Mouse (Mus musculus) forebrain, embryonic 13.5 days (tissue): ENCODE data around the gene Pofut2. TPM values are rescaled to one million over a fixed set of nuclear protein-coding genes. Genes with fewer than 3 reads are reported as not detected.

Source experiments
- ATAC-seq: fragments of 200-750 bp; cut with Nextera tagmentation; 2 replicates; pipeline ENCODE4 v1.8.0; 2017
- H3K27ac ChIP-seq: fragments of 300-500 bp; sonication (generic); 2 replicates; pipeline ENCODE4 v1.5.1; 2015; ENCODE audit warnings: inconsistent platforms, mild to moderate bottlenecking, moderate library complexity
- H3K27me3 ChIP-seq: fragments of 300-500 bp; sonication (generic); 2 replicates; pipeline ENCODE4 v1.6.1; 2015; ENCODE audit warnings: mild to moderate bottlenecking, inconsistent platforms
- H3K36me3 ChIP-seq: fragments of 300-500 bp; sonication (generic); 2 replicates; pipeline ENCODE4 v1.6.1; 2015; ENCODE audit warnings: mild to moderate bottlenecking, inconsistent platforms; ENCODE audit not compliant: poor library complexity, severe bottlenecking
- H3K4me1 ChIP-seq: fragments of 300-500 bp; sonication (generic); 2 replicates; pipeline ENCODE4 v1.6.1; 2015; ENCODE audit warnings: inconsistent platforms
- H3K4me2 ChIP-seq: fragments of 300-500 bp; sonication (generic); 2 replicates; pipeline ENCODE4 v1.6.1; 2015; ENCODE audit warnings: inconsistent platforms, mild to moderate bottlenecking, moderate library complexity
- H3K4me3 ChIP-seq: fragments of 300-500 bp; sonication (generic); 2 replicates; pipeline ENCODE4 v1.5.1; 2015; ENCODE audit warnings: mild to moderate bottlenecking, inconsistent platforms
- H3K9ac ChIP-seq: fragments of 300-500 bp; sonication (generic); 2 replicates; pipeline ENCODE4 v1.6.1; 2015; ENCODE audit warnings: mild to moderate bottlenecking, inconsistent platforms
- H3K9me3 ChIP-seq: fragments of 300-500 bp; sonication (generic); replicated peaks from 2 replicates; pipeline ENCODE4 v1.6.1; 2016; ENCODE audit warnings: inconsistent platforms
- WGBS: fragments of 180-500 bp; shearing (Covaris S2); methylation state at CpG from one replicate; pipeline ENCODE4 v1.1.7; 2015; 5-methylcytosine and 5-hydroxymethylcytosine counted together
- polyA plus RNA-seq: library from polyadenylated mRNA; unstranded; fragments of >200 nt; fragmentation: Nextera tagmentation; extraction: Ambion mirVana; gene quantifications from 2 replicates; pipeline ENCODE4 v1.2.1, GENCODE M21; 2015

The Pofut2 gene
- polyA plus RNA-seq, 1 experiment from 2014 or later: 46.6 TPM

DNA sequence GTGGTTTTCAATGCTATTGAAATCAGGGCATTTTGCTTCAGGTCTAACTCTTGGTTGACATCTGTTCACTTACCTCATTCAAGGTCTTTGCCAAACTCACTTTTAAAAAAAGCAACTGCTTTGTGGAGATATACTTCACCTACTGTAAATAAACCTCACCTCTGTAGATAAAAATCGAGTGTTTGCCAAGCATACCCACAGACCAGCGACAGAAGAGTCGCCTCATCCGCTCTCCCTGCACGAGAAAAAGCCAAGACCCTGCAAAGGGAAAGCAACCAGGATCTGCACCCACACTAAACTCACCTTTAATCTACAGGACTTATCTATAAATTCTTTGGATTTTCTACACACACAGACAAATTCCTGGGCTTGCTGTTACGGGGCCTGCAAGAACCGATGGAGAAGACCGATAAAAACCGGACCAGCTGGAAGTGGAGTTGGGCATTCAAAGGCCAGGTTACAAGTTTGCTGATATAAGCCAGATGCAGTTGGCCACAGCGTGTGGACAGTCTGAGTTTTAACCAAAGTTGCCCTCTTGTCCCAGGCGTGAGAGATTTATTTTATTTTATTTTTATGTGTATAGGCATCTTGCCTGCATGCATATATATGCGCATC, 39.5 kb upstream of the Pofut2 start:
- Histone ChIP-seq H3K4me2 (no peak overlapping the region), H3K9ac (no peak overlapping the region), H3K9me3 (no peaks in the 10 kb centered on the region), H3K4me1 (0 out of 2 replicates have a peak, but pooled peaks cover 5% of the 10 kb centered on the region), H3K27ac (no peak overlapping the region), H3K27me3 (no peaks in the 10 kb centered on the region), H3K4me3 (no peak overlapping the region), H3K36me3 (no peaks in the 10 kb centered on the region)
- no peak for ATAC-seq
- 94% methylated on average over 12 of the region's 12 CpGs for WGBS

DNA sequence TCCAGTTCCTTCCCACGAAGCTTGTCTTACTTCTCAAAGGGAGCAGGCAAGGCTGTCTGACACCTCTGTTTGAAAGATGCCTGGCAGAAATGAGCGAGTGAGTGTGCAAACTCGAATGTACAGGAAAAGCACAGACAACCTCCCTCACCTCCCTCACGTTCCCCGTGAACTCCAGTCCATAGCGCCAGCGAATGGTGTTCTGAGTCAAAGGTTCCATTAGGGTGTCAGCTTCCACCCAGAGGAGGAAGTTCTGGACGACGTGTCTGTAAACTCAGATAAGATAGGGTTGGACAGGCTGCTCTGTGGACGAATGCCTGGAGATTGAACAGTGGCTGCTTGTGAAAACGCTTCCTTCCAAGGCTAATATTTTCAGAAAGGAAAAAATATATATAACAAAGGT, 37.9 kb upstream of the Pofut2 start:
- no peak overlapping the region for H3K9ac ChIP-seq
- H3K4me3 ChIP-seq: no peak overlapping the region
- 84% methylated on average over 11 of the region's 11 CpGs for WGBS
- H3K9me3 ChIP-seq: no peaks in the 10 kb centered on the region
- H3K36me3 ChIP-seq: no peaks in the 10 kb centered on the region
- no peak for ATAC-seq
- no peaks in the 10 kb centered on the region for H3K4me1 ChIP-seq
- no peak overlapping the region for H3K4me2 ChIP-seq
- no peaks in the 10 kb centered on the region for H3K27me3 ChIP-seq
- no peak overlapping the region for H3K27ac ChIP-seq

DNA sequence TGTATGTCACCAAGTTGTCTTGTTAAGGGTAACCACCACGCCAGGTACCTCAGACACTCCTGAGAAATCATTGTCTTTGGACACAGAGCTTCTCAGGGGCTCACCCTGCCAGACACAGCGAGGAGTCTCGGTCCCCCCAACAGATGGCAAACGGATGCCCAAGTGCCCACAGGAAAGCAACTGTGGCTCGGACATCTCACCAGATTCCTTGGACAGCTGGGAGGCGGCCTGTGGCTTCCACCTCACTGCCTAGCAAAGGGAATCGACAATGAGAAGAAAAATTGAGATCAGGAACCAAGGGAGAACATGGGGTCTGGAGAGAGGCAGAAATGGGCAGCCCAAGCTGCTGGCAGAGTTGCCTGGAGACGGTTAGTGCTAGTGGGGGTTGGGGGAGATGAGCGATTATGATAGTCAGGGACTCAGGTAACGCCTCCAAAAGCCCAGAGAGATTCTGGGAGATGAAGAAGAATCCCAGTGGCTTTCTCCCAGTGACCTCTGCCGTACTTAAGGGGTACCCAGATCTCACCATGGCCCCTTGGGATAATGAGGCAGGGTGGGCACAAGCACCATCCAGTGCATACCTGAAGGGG, 36.0 kb upstream of the Pofut2 start:
- 86% methylated on average over 11 of the region's 11 CpGs for WGBS
- no peaks in the 10 kb centered on the region for H3K36me3 ChIP-seq
- H3K4me2 ChIP-seq: no peak overlapping the region
- no peak overlapping the region for H3K9ac ChIP-seq
- no peaks in the 10 kb centered on the region for H3K9me3 ChIP-seq
- H3K4me1 ChIP-seq: no peaks in the 10 kb centered on the region
- H3K27me3 ChIP-seq: no peaks in the 10 kb centered on the region
- no peak overlapping the region for H3K27ac ChIP-seq
- ATAC-seq: no peak
- H3K4me3 ChIP-seq: no peak overlapping the region

DNA sequence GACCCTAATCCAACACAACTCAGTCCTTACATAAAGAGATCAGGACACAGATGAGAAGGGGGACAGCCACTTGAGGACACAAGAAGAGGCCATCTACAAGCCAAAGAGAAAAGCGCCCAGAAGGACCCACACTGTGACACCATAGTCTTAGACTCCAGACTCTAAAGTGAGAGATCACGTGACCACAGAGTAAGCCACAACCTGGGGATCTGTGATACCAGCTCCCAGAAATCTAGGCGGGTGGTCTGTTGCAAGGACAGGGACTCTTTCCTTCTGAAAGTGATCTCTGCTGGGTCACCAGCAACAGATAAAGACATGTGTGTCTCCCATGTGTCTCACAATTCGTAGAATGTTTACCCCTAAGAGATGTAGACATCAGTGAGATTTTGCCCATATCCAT, 34.6 kb upstream of the Pofut2 start:
- Histone ChIP-seq H3K9ac (no peak overlapping the region), H3K4me3 (no peak overlapping the region), H3K4me2 (no peak overlapping the region), H3K9me3 (no peaks in the 10 kb centered on the region), H3K4me1 (no peaks in the 10 kb centered on the region), H3K27ac (no peak overlapping the region), H3K36me3 (no peaks in the 10 kb centered on the region), H3K27me3 (no peaks in the 10 kb centered on the region)
- 91% methylated on average over 4 of the region's 4 CpGs for whole genome bisulfite sequencing
- ATAC-seq: no peak

DNA sequence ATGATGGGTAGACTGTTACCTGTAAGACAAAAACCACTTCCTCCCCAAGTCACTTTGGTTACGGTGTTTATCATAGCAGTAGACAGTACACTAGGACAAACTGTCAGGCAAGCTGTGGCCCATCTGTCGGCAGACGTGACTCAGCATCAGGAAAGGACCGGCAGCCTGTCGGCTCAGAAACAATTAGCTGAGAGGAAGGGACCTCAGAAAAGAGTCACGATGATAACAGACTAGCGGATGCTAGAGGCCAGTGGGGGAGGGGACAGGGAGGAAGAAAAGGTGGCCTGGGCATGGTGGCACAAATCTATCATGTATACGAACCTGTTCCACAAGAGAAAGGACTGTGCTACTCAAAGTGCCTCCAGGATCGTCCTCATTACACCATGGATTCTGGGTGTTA, 33.6 kb upstream of the Pofut2 start:
- no peak for ATAC-seq
- H3K9ac ChIP-seq: no peak overlapping the region
- no peak overlapping the region for H3K27ac ChIP-seq
- no peaks in the 10 kb centered on the region for H3K36me3 ChIP-seq
- H3K9me3 ChIP-seq: no peaks in the 10 kb centered on the region
- 76% methylated on average over 9 of the region's 9 CpGs for WGBS
- no peaks in the 10 kb centered on the region for H3K4me1 ChIP-seq
- no peak overlapping the region for H3K4me2 ChIP-seq
- no peaks in the 10 kb centered on the region for H3K27me3 ChIP-seq
- no peak overlapping the region for H3K4me3 ChIP-seq

DNA sequence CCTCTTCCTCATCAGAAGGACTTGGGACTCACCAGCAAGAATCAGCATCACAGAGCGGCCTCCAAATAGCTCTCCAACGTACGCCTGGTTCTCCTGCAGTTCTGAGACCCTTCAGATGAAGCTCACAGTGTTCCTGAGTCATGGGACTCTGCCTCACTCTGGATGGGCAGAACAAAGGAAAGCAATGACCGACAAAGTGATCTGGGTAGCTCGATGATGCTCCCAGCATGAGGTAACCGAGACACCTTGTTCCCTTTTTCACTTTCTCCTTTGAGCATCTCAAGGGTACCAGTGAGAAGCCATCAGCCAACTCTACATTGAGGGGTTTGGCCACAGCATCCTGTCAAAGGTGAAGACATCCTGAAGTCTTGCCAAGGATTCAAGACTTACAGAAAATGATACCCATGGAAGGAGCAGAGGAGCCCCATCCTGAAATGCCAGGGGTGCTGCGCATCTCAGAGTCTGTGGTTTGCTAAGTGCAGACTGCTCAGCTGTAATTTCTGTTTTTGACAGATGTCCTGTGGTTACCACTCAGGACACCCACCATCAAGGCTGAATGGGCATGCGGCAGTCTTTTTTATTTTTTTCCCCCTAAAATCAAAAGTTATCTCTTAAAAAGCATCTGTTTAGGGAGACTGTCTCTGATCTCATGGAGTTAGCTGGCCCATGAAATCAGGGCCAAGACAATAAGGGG, 32.9 kb upstream of the Pofut2 start:
- H3K4me2 ChIP-seq: no peak overlapping the region
- no peak overlapping the region for H3K9ac ChIP-seq
- no peaks in the 10 kb centered on the region for H3K4me1 ChIP-seq
- H3K27ac ChIP-seq: no peak overlapping the region
- no peak for ATAC-seq
- no peak overlapping the region for H3K4me3 ChIP-seq
- no peaks in the 10 kb centered on the region for H3K36me3 ChIP-seq
- H3K9me3 ChIP-seq: no peaks in the 10 kb centered on the region
- no peaks in the 10 kb centered on the region for H3K27me3 ChIP-seq
- WGBS: 90% methylated on average over 8 of the region's 8 CpGs

DNA sequence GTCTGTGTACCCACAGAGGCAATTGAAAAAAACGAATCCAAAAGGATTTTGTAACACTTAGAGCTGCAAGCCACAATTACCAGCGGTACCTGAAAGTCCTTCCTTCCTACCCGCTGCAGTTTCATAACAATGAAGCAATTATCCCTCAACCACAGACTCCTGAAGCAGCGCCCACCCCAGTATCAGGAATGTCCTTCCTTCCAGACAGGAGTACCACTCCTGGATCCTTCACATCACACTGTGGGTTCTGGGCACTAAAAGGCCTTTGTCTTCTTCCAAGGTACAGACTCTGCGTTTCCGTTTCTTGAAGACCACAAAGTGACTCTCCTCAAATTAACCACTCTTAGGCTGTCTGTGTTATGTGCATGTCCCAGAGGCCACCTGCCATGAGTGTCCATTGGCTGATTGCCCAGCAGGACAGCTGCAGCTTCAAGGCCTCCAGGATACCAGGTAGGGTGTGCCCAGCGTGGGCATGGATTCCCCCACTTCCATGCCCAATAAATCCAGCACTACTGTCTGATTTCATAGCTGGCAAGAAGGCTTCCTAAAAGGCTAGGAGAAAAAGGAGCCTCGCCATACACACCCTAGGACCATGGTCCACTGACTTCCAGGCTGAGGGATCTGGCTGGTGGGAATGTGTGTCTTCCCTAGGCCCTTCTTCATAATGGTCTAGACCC, 32.2 kb upstream of the Pofut2 start:
- Histone ChIP-seq H3K27ac (no peak overlapping the region), H3K27me3 (no peaks in the 10 kb centered on the region), H3K9me3 (no peaks in the 10 kb centered on the region), H3K4me1 (no peaks in the 10 kb centered on the region), H3K9ac (no peak overlapping the region), H3K4me3 (no peak overlapping the region), H3K36me3 (no peaks in the 10 kb centered on the region), H3K4me2 (no peak overlapping the region)
- 56% methylated on average over 8 of the region's 8 CpGs for WGBS
- ATAC-seq: no peak

DNA sequence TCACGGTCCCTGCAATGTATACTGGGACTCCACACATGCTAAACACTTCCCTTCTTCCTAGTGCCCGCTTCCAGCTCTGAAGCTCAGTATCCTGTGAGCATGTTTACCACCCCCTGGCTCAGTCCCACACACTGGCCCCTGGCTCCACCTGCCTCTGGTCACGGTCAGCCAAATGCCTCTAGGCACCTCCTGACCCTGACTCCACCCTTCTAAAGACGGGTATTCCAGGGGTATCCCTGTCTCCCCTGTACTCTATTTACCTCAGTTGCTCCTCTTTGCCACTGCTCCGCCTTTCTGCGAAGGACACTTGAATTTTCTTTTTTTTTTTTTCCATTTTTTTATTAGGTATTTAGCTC, 31.7 kb upstream of the Pofut2 start:
- no peak for ATAC-seq
- no peaks in the 10 kb centered on the region for H3K9me3 ChIP-seq
- no peaks in the 10 kb centered on the region for H3K4me1 ChIP-seq
- no peak overlapping the region for H3K4me3 ChIP-seq
- no peaks in the 10 kb centered on the region for H3K27me3 ChIP-seq
- 86% methylated on average over 6 of the region's 6 CpGs for WGBS
- H3K36me3 ChIP-seq: no peaks in the 10 kb centered on the region
- no peak overlapping the region for H3K9ac ChIP-seq
- H3K27ac ChIP-seq: no peak overlapping the region
- H3K4me2 ChIP-seq: no peak overlapping the region

DNA sequence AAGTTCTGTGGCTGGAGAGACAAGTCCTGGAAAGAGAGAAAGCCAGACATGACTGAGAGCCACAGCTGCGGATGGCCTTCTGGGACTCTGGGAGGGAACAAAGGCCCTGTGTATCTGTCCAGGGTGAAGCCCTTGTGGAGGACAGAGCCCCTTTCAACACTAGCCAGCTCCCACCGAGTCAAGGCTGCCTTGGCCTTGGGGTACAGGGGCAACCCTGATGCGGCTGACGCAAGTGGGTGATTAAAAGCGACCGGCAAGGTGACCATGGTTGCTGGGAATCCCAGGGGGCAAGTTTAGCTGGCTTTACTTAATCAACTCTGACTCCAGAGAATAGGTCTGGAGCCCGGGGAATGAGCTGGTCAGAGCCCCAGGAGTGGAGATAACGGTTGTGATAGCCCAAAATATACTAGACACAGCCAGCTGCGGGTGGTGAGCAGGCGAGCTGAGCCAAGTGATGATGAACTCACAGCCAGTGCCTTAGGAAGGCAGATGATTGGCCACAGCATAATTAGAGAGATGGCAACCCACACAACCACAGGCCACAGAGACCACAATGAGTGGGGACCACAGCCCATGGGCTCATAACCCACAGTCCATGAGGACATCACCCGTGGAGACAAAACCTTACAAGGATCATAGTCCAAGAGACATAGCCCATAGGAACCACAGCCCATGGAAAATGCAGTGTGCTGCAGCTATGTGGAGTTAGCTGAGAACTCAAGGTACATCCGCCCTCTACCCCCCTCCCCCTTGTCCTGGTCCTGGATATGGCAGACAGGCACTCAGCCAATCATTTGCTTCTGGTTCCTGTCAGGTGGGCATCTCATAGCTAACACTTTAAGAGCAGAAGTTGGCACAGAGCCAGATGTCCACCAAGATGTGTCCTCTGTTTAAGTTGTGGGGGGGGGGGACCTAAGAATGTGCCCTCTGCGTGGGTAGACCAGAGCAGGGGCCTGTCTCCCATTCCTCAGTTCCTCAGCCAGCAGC, 29.1 kb upstream of the Pofut2 start:
- WGBS: 87% methylated on average over 13 of the region's 13 CpGs
- no peak overlapping the region for H3K4me2 ChIP-seq
- H3K27me3 ChIP-seq: no peaks in the 10 kb centered on the region
- H3K27ac ChIP-seq: no peak overlapping the region
- H3K9me3 ChIP-seq: no peaks in the 10 kb centered on the region
- no peaks in the 10 kb centered on the region for H3K4me1 ChIP-seq
- H3K4me3 ChIP-seq: no peak overlapping the region
- no peaks in the 10 kb centered on the region for H3K36me3 ChIP-seq
- H3K9ac ChIP-seq: no peak overlapping the region
- no peak for ATAC-seq

DNA sequence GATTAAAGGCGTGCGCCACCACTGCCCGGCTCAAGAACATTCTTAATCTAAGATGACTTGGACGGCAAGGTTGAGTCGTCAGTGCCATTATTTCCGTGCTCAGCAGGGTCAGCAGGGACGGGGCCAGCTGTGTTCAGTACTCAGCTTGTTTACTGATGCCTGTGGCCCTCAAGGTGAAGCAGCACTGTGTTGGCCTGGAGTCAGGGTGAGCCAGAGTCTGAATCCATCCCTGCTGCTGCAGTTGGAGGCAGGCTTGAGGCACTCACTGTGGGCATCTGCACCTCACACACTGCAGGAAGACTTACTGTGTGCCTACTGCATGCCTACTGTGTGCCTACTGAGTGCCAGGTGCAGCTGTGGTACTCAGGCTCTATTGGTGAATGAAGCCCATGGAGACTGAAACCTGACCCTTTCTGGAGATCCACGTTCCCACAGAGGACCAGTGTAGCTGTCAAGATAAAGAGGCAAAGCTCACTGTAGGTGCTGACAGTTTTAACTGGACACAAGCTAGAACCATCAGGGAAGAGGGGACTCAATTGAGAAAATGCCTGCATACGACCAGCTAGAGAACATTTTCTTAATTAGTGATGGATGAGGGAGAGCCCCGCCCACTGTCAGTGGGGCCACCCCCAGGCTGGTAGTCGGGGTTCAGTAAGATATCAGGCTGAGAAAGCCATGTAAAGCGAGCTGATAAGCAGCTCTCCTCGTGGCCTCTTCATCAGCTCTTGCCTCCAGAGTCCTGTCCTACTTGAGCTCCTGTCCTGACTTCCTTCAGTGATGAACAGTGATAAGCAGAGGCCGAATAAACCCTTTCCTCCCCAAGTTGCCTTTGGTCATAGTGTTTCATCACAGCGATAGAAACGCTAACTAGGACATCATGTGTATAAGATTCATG, 26.9 kb upstream of the Pofut2 start:
- no peaks in the 10 kb centered on the region for H3K36me3 ChIP-seq
- no peaks in the 10 kb centered on the region for H3K4me1 ChIP-seq
- WGBS: 81% methylated on average over 16 of the region's 16 CpGs
- H3K27me3 ChIP-seq: no peaks in the 10 kb centered on the region
- no peak overlapping the region for H3K27ac ChIP-seq
- H3K9me3 ChIP-seq: no peaks in the 10 kb centered on the region
- H3K4me2 ChIP-seq: no peak overlapping the region
- ATAC-seq: no peak
- no peak overlapping the region for H3K4me3 ChIP-seq
- no peak overlapping the region for H3K9ac ChIP-seq

DNA sequence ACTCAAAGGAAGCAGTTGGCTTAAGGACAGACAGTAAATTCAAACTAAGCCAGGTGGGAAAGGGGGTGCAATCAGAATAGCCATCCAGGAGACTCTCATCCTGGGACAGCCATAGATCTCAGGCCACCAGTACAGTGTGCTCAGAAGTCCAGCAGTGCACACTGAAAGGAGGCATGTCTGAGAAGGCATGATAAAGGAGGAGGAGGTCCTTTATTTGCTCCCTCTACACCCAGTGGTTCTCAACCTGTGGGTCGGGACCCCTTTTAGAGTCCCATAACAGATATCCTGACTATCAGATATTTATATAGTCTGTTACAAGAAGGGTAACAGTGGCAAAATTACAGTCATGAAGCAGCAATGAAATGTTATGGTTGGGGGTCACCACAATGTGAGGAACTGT, 25.8 kb upstream of the Pofut2 start:
- WGBS: 90% methylated on average over 1 of the region's 1 CpGs
- Histone ChIP-seq H3K36me3 (no peaks in the 10 kb centered on the region), H3K4me1 (no peaks in the 10 kb centered on the region), H3K9me3 (no peaks in the 10 kb centered on the region), H3K4me2 (no peak overlapping the region), H3K9ac (no peak overlapping the region), H3K27ac (no peak overlapping the region), H3K4me3 (no peak overlapping the region), H3K27me3 (no peaks in the 10 kb centered on the region)
- no peak for ATAC-seq
